Mouse (Mus musculus) gonadal fat pad, adult 2 months (tissue): Measurements from ENCODE around the gene Fbrsl1. TPM values are rescaled to one million over a fixed set of nuclear protein-coding genes. Genes with fewer than 3 reads are reported as not detected.

Experiments used
- DNase-seq: peaks from one replicate; pipeline ENCODE4 v3.0.0-alpha.2; 2012; ENCODE audit warnings: low read depth
- polyA plus RNA-seq: library from polyadenylated mRNA; depleted of rRNA; stranded (reverse); fragments of >200 nt; gene quantifications from 2 replicates; pipeline ENCODE4 v1.2.3, GENCODE M21; 2012

The Fbrsl1 gene
- polyA plus RNA-seq, 1 experiment: 43.7 TPM

DNA sequence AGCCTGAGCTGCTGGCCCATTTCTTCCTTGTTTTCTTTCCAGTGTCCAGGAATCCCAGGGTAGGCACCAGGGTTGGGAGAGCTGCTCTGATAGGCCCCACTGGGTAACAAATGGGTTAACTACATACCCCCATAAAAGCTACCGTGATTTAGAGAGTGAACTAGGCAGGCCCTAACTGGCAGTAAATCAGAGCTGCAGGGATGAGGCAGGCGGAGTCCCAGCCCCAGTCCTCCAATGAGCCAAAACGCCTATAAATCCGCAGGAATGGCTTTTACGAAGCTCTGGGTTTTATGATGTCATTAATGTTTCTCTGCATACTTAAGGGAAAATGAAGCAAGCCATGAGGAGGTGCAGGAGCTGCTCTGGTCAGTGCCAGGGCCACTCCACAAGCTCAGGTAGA is 33.3 kb downstream of the Fbrsl1 start:
- DNase-seq: no peak

DNA sequence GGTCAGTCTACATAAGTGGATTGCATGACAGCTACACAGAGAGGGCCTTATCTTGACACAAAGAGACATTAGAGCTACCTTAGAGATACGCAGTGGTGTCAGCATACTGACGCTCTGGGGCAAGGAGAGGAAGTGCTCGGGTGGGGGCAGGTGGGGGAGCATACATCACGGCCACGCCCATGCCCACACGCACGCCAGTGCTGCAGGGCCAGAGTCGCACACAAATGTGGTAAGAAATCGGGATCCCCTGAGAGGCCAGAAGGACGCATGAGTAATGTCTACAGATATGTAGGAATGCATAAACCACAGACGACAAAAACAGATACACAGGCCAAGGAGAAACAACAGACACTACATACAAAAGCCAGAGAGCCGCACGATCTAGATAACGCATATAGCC is 35.3 kb downstream of the Fbrsl1 start:
- DNase-seq: no peak

DNA sequence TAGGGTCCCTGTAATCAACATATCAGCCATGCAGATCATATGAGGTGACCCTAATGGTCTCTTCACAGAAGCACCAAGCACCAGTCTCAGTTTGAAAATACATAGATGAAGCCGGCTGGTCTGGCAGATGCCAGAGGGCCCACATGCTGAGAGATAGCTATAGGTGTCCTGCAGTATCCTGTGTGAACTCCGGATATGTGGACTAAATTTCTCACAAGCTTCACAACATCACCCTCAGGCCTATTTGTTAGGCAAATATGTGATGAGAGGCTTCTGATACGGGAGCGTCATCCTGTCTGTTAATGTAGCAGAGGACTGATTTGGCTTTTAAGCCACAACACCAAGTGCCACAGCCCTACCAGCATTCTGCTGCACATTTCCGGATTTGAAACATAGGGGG is 37.9 kb downstream of the Fbrsl1 start:
- no peak for DNase-seq

DNA sequence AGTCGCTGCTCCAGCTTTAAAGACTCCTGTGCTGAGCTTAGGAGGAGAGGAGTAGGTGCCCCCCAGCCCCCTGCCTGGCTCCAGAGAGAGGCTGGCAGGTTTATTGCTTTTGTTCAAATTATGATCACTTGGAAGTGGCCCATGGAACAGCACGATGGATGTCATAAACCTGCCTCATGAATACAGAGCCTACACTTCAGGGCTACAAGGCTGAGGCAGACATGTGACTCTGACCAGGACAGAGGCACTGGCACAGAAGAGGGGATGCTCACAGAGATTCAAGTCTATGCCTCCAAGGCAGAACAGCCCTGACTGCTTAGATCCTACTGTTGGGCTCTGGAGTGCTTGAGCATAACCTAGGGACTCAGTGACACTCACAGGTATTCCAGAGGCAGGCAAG is 39.3 kb downstream of the Fbrsl1 start:
- no peak for DNase-seq

DNA sequence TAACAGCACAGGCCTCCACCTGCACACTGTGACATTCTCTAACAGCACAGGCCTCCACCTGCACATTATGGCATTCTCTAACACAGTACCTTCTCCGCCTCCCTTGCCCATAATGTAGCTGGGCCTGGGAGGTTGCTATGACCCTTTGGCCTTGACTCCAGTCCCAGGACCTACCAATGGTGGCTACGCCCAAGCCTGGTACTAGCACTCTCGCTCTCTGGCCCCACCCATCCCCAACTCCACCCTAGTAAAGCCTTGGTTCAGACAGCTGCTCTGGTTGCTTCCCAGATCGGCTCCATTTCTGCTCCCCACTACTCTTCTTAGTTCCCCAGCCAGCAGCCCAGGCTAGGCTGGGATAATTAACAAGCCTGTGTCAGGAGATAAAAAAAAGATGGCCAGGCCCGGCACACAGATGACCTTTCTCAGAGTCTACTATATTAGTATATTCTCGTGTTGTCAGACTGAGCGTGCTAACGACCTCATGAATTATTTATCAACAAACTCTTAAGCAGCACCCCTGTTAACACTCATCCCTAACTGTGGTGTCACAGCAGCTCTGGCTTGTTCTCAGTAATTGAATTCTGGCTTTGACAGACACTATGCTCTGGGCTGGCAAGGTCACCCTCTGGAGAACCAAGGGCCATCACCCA is 42.1 kb downstream of the Fbrsl1 start:
- DNase-seq: no peak

DNA sequence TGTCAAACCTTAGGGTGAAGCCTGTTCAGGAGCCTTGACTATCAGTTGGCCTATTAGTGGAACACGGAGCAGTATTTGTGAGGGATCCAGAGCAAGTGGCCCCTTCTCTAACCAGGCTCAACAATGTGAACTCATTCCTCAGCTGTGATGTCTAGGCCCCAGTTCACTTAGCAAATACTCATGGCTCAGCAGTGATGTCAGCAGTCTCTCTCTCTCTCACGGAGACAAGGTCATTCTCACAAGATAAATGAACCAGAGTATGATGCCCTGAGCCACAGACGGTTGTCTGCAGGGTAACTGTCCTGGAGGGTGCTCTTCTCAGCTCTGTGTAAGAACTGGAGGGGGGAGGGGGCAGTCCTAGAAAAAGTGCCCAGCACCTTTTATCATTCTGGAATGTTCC is 44.4 kb downstream of the Fbrsl1 start:
- DNase-seq: no peak

DNA sequence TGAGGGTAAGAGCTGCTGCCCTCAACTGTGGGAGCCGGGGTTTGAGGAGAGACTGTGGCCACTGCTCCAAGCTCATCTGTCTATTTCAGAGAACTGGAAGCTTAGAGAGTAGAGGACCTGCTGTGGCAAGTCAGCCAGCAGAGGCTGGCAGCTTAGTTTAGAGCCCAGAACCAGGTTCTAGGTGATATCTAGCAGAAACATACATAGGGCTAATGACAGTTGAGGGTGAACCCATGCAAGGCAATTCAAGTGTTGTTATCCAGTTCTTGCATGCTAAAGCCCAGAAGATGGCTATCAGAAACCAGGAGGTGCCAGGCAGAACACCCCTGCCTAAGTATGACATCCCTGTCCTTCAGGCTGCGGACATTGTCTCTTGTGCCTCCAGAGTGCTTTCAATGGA is 45.7 kb downstream of the Fbrsl1 start:
- no peak for DNase-seq

DNA sequence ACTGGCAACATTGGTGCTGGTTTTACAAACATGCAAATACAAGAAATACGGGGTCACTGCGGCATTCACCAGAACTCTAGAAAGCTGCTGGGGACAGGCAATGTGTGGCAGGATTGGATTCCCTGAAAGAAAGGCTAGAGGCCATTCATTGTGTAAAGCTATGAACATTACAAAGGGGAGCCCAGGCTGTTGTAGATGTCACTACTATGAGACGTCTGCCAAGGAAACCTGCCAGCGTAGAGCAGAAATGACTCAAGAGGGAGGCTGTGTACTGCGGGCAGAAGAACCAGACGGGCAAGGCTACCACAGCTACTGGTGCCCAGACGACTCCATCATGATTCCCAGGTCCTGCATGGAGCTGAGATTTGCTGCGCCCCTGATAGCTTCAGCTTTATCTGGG is 47.2 kb downstream of the Fbrsl1 start:
- peak; percentile 55 for DNase-seq

DNA sequence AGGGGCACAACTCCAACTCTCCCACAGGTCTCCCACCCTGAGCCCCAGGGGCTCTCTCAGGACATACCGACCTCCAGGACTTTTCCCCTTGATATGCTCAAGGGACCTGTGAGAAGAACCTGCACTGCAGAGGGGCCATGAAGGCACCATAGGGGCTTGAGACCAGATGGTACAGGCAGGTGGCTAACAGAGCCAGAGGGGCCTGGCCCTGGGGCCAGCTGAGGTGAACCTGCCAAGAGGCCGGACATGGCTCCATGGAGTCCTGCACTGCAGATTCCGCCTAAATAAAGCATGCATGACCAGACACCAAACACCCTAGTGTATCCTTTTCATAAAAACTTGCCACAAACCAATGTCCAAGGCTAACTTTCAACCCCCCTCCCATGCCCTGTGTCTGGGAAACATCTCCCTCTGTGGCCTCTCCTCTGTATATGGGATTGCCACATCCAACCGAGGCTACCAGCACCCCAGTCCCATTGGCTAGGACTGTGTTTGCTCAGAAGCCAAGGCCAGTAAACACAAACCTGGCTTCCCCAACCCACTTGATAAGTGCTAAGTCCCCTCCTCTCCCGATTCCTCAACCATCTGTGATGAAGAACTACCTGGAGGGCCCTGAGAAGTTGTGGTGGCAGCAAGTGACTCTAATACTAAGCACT is 53.2 kb downstream of the Fbrsl1 start:
- no peak for DNase-seq

DNA sequence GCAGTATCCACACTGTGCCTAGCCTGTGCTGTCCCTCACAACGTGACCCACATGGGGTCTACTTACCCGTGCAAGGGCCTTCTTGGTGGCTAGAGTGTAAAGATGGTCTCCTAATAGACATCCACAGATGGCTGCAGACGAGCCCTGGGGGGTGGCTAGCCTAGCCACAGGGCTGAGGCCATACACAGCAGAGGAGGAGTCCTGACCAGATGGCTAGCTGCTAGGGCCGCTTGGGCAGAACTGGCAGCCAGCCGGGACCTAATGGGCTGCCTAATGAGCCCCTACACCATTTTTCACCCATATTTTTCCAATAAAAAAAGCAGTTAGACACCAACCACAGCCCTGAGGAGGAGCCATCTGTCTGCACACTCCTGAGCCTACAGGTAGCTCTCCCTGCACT is 55.6 kb downstream of the Fbrsl1 start:
- DNase-seq: no peak

DNA sequence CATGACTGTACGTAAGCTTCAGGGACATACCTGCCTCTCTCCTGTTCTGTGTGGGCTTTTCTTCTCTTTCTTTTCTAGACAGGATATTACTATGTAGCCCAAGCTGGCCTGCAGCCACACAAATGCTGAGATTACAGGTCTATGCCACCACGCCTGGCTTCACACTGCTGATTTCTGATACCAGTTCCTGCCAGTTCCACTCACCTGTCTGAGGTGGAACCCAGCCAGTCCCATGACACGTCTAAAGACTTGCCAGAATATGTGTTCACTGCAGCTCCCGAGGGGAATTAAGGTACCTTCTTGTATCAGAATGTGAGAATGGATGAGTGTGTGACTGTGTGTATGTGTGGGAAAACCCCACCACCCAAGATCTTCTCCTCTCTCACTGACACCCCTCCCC is 57.7 kb downstream of the Fbrsl1 start:
- no peak for DNase-seq

DNA sequence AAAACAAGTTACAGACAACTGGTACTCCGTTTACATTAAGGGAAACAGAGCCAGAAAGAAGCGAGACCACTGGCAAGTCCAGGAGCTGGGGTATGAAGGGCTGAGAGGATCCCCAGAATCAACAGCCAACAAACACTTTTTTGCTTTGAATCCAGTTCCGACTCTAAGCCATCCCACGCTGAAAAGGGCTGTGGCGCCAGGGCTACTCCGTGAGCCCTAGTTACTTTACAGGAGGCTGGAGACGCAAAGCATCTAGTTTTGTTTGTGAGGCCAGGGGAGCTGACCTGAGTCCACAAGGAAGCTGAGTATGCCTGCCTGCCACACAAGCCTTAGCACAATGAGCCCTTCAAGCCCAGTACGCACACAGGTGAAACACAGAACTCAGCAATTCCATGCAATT is 61.0 kb downstream of the Fbrsl1 start:
- no peak for DNase-seq

DNA sequence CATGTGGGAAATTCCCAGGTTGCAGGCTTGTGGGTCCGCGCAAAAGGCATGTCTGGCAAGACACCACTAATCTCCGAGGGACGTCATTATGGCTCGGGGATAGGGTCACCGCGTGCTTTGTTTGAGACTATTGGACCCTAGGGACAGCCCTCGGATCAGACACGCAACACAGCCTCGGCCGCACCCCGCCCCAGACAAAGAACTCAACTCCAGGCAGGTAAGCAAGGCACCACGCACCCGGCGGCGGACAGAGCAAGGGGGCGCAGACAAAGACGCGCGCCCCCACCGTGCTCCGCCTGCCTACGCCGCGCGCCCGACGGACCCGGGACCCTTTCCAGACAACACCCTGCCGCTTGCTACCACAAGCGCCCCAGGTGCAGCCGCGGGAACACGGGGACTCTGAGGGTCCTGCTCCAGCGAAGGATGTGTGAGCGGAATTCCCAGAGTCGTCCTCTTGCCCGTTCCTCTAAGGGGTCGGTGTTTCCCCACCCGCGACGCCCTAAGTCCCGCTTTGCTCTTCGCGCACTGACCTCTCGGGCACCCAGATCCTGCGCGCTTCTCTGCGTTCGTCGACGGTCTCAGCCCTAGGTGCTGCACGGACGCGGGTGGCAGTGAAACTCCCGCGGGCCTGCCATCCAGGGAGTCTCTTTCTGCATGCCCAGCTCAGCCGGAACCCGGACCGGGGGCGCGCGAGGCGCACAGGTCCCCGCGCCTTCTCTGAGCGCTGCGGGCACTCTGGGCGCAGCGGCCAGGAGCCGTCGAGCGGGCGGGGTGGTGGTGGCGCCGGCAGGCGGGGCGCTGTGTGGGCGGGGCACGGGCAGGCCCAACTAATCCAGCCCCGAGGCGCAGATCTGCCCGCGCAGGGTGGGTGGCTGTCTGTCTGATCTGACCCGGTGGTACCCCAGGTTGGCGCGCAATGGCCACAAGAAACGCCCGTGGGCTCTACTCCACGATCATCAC is 61.7 kb downstream of the Fbrsl1 start:
- DNase-seq: no peak

DNA sequence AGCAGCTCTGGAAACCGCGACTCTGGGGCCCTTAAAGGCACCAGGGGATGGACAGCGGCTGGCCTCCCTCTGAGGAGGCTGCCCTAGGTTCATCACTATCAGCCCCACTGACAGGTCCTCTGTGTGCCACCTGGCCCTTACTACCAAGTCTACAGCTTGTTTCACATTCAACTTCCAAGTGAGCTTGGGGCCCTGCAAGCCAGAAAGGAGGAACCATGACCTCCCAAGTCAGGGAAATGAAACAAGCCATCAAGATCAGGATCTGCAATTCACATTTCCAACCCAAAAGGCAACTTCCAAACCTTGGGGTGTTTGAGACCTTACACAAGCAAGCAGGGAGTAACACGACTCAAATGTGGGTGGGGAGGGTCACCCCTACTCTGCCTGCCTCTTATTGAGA is 63.0 kb downstream of the Fbrsl1 start:
- DNase-seq: no peak

DNA sequence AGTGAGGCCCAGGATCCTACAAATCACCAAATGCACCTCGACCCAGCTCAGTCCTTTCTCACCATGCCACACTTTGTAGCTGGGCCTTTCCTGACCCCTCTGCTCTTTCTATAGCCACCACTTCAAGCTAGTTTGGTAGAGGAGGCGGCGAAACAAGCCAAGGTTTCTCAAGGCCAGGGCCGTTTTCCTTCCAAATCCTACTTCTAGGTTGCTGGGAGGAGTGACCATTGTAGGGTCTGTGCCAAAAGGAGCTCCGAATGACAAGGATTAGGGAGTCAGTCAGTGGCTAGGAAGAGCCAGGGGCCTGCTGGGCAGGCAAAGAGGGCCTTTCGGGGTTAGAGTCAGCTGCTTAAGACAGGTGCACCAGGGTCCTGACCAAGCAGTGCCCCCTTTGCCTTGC is 63.8 kb downstream of the Fbrsl1 start:
- no peak for DNase-seq

DNA sequence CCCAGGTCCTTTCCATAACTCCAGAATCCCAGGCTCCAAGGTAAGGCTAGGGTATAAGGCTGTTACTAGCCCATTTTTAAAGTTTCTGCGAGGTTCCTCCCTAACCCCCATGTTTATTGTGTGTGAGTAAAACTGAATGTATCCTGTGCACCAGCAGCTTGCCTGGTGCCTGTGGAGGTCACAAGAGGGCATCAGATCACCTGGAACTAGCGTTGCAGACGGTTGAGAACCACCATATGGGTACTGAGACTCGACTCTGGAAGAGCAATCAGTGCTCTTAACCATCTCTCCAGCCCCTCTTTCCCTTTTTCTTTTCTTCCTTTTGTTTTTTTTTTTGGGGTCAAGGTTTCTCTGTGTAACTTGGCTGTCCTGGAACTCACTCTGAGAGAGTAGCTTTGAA is 68.5 kb downstream of the Fbrsl1 start:
- no peak for DNase-seq

DNA sequence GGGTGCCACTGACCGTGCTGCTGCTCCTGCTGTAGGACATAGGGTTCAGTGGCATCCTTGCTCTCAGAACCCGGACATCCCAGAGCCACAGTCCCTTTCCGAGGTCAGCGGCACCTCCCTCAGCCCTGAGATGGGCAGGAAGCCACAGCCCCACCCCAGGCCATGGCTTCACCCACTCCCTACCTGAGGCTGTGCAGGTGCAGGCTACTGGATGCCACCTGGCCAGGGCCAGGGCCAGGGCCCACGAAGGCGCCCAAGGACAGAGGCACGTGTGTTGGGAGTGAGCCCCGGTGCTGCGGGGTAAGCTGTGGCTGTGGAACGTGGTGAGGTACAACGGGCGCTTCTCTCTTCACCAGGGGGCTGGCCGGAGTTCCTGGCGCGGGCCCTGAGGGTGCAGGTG is 69.2 kb downstream of the Fbrsl1 start:
- no peak for DNase-seq

DNA sequence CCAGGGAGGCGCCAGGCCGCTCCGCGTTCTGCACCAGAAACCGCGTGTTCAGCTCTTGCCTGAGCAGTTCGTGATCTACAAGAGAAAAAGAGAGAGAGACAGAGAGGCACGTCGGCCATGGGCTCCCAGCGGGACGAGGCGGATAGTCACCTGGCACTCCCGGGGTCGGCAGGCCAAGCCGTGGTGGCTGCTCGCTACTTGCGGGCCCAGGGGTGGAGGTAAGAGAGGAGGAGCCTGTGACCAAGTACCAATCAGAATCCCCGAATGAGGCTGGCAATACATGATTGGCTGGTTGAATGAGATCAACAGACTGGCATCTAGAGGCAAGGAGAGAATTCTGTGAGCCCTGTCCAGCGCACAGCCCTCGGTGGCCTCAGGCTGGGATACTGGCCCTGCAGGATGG is 70.1 kb downstream of the Fbrsl1 start:
- DNase-seq: no peak

DNA sequence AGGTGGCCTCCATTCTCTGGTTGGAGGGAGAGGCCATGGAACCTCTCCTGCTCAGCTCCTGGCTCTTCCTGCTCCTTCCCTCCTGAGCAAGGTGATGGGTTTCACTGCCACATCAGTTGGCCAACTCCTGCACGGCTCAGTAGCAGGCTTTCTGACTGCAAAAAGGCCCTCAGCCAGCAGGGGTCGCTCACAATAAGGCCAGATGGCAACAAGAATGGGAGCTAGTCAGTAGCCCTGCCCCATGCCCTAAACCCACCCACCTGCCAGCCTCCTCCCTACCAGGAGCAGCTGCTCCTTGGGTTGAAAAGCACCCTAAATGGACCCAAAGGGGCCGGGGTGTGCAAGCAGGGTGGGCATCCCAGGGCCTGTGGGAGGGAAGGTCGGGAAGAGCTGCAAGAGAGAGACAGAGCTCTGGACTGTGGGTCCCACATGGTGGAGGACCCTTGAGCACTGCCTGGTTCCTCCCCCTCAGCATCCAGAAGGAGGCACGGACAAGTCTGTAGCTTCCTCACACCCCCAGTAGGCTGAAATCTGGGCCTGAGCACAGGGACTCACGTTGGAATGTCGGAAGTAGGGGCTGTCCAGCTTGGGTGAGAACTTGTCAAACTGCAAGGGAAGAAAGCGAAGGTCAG is 71.4 kb downstream of the Fbrsl1 start:
- no peak for DNase-seq

DNA sequence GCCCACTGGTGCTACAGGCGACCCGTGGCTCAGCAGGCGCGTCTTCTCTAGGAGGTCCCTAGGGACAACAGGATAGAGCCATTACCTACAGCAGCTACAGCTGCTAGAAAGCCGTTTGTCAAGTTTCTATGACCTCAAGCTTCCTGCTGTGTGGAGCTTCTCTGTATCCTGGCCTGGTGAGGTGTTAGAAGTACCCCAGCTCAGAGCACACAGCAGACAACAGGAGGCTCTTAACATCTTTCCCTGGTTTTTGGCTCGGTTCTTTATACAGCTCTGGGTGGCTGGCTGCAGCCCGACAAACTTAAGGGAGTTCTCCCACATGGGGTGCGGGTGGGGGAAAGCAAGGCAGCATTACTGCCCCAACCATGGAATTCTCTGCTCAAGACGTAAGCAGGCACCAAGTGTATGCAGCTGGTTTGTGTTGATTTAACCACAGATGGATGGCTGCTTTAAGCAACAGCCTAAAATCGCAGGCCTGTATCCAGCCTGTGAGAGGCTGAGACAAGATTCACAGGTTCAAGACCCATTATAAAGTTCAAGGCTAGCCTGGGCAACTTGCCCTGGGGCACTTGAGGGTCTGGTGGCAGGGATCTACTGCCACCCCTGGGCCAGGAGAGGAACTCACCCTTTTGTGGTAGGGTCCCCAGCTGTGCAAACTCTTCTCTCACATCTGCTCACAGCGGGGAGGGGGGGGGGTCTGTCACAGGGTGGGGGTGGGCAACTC is 84.3 kb downstream of the Fbrsl1 start:
- no peak for DNase-seq

DNA sequence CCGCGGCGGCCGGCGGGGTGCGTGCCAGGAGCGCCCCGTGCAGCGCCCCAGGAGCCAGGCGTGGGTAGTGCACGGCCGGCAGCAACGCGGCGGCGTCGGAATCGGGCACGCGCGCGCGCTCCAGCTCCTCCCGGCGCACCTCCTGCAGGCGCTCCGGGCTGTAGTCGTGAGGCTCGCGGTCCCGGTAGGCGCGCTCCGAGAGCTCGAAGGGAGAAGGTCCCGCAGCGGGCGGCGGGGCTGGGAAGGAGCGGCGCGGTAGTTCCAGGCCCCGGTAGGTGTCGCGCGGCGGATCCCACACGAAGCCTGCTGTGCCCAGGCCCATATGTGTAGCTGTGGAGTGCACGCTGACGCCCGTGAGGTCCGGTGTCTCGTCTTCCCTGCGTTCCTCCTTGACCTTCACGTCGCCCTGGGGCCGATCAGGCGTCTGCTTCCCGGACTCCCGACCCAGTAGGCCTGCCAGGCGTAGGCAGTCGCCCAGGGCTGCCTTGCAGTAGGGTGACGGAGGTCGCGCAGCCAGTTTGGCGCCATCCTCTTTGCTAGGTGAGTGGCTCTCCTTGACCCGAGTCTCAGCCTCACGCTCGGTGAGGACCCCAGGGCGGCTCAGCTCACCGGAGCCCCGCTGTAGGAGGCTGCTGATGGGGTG is 85.0 kb downstream of the Fbrsl1 start:
- no peak for DNase-seq
